Mouse (Mus musculus): ENCODE results near the gene Aurkaip1. TPM values are rescaled to one million over a fixed set of nuclear protein-coding genes. Genes with fewer than 3 reads are reported as not detected.
A peak's percentile ranks its signal among the peaks of the same experiment; 100 is the strongest.

Aurkaip1 gene
- 112 and 114 TPM in 2 replicates for polyA plus RNA-seq (2012; rRNA removed)
- 126 and 129 TPM in 2 replicates for polyA plus RNA-seq (2014; fragmentation: Nextera tagmentation; extraction: Ambion mirVana)

DNA sequence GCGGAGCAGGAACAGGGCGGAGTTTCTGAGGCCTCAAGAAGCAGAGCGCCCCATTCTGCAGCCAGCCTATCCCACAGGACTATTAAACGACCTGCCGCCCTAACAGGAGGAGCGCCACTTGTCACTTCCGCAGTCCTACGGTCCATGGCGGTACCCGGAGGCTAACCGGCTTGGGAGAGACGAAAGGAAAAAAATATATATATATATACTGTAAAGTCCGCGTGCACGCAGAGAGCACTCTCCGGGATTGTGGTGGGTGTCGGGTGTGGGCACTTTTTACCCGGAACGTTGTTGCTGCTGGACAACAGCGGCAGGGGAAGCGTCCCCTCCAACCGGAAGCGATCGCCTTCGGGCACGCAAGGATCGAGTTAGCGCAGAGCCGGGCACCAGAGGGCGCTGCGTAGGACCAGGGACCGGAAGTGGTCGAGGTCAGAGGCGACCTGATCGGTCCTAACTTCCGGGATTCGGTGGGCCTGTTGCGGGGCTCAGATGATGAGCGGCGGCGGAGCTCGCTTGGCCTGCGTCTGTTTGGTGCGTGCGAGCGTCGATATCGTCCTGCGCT lies at the start of gene Aurkaip1:
Gene Aurkaip1, plus strand, starts transcription at position 68 of the 562 bp plus-strand sequence.
- WGBS, result 0% methylated on average over 45 of the region's 49 CpGs
- Histone ChIP-seq H3K4me3 (replicated peaks; ENCODE audit: low read length) (peak within 1 kb of the TSS; percentile 83), H3K4me2 (replicated peaks; ENCODE audit: low read depth, low read length, severe bottlenecking) (peak within 1 kb of the TSS; percentile 90), H3K27me3 (ENCODE audit: control insufficient read depth, insufficient read depth, low read length) (no peaks in the 10 kb centered on the region), H3K9ac (ENCODE audit: low read depth, low read length, severe bottlenecking) (peak within 1 kb of the TSS; percentile 76), H3K4me1 (ENCODE audit: control insufficient read depth, insufficient read depth, low read length) (peaks cover 15% of the 10 kb centered on the region), H3K27ac (replicated peaks; ENCODE audit: low read depth, low read length) (peak within 1 kb of the TSS; percentile 75), H3K36me3 (ENCODE audit: control insufficient read depth, insufficient read depth, low read length) (peaks cover 26% of the 10 kb centered on the region), H3K9me3 (ENCODE audit: control insufficient read depth, low read length) (no peaks in the 10 kb centered on the region)
- TF ChIP-seq POLR2A (IDR thresholded peaks at IDR 0.05; ENCODE audit: borderline replicate concordance, extremely low read depth, insufficient read depth, insufficient read length), result peak; percentile 43; the same call in 1 of the 2 replicates
- DNase-seq (ENCODE audit: low spot score), result peak; percentile 94
- ATAC-seq (ENCODE audit: low FRiP score, low read depth), result peak; percentile 90

DNA sequence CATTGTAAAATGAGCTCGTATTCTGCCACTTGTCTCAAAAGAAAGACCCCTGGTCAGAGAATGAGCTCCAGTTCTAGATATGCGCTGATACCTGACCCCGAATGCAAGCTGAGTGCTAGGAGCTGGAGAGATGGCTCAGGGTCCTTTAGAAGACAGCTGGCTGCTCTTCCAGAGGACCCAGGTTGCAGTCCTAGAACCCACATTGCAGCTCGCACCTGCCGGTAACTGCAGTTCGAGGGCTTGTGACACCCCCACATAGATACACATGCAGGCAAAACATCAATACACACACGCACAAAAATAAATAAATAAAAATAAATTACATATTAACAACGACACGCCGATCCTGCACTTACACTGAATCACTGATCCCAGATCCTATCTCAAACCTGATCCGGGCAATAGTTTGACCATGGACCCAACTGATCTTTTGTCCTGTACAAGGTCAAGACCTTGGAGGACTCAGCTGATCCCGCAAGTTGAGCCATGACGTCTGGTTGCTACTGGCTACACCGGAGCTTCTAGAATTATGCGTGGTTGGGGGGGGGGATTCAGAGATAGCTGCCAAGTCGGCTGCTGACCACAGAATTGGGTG lies 47.5 kb upstream of the Aurkaip1 start:
- H3K9me3 ChIP-seq (ENCODE audit: control insufficient read depth, low read length), result no peaks in the 10 kb centered on the region
- no peaks in the 10 kb centered on the region for H3K36me3 ChIP-seq (ENCODE audit: control insufficient read depth, insufficient read depth, low read length)
- H3K4me2 ChIP-seq (replicated peaks; ENCODE audit: low read depth, low read length, severe bottlenecking), result peak overlapping the region; percentile 71
- H3K4me3 ChIP-seq (replicated peaks; ENCODE audit: low read length), result peak overlapping the region; percentile 59
- DNase-seq (ENCODE audit: low spot score) (no peak), ATAC-seq (ENCODE audit: low FRiP score, low read depth) (no peak)
- no peak for TF ChIP-seq POLR2A (IDR thresholded peaks at IDR 0.05; ENCODE audit: borderline replicate concordance, extremely low read depth, insufficient read depth, insufficient read length)
- H3K27ac ChIP-seq (replicated peaks; ENCODE audit: low read depth, low read length), result peak overlapping the region; percentile 70; the same call in 1 of the 2 replicates
- peaks cover 3% of the 10 kb centered on the region; the same call in 1 of the 2 replicates for H3K4me1 ChIP-seq (ENCODE audit: control insufficient read depth, insufficient read depth, low read length)
- WGBS, result 43% methylated on average over 16 of the region's 16 CpGs
- peak overlapping the region; percentile 82 for H3K9ac ChIP-seq (ENCODE audit: low read depth, low read length, severe bottlenecking)
- no peaks in the 10 kb centered on the region for H3K27me3 ChIP-seq (ENCODE audit: control insufficient read depth, insufficient read depth, low read length)

DNA sequence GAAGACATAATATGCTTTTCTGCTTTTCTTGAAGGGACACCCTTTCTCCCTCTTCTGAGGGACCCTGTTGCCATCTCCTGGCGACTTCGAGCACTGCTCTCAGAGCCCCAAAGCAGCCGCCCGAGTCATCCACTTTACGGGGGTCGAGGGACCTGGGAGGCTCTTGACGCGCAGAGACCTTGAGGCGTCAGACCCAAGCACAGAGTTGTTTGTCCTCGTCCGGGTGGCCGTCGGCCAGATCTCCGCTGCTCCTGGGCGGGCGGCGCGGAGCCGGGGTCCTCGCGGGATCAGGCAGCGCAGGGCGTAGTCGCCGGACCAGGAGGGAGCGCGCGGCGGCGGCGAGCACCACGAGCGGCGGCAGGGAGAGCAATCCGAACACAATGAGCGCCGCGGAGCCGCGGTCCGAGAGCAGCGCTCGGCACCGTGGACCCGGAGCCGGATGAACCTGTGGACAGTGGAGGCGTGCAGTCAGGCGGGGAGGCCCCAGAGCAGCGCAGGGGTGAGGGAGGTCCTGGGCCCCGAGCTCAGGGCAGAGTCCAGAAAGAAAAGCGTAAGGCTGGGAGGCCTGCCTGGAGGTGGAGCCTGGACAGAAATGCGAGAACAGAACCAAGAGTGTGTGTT lies 46.9 kb upstream of the Aurkaip1 start:
- ATAC-seq (ENCODE audit: low FRiP score, low read depth), result peak; percentile 76
- Histone ChIP-seq H3K9ac (ENCODE audit: low read depth, low read length, severe bottlenecking) (peak overlapping the region; percentile 82), H3K4me1 (ENCODE audit: control insufficient read depth, insufficient read depth, low read length) (peaks cover 3% of the 10 kb centered on the region; the same call in 1 of the 2 replicates), H3K27ac (replicated peaks; ENCODE audit: low read depth, low read length) (peak overlapping the region; percentile 70), H3K27me3 (ENCODE audit: control insufficient read depth, insufficient read depth, low read length) (no peaks in the 10 kb centered on the region), H3K4me3 (replicated peaks; ENCODE audit: low read length) (peak overlapping the region; percentile 59), H3K9me3 (ENCODE audit: control insufficient read depth, low read length) (no peaks in the 10 kb centered on the region), H3K4me2 (replicated peaks; ENCODE audit: low read depth, low read length, severe bottlenecking) (peak overlapping the region; percentile 71), H3K36me3 (ENCODE audit: control insufficient read depth, insufficient read depth, low read length) (no peaks in the 10 kb centered on the region)
- DNase-seq (ENCODE audit: low spot score), result peak; percentile 74
- 0 out of 2 replicates have a peak, but pooled peaks have one; percentile 27 for TF ChIP-seq POLR2A (IDR thresholded peaks at IDR 0.05; ENCODE audit: borderline replicate concordance, extremely low read depth, insufficient read depth, insufficient read length)
- WGBS, result under 1% methylated on average over 52 of the region's 52 CpGs

DNA sequence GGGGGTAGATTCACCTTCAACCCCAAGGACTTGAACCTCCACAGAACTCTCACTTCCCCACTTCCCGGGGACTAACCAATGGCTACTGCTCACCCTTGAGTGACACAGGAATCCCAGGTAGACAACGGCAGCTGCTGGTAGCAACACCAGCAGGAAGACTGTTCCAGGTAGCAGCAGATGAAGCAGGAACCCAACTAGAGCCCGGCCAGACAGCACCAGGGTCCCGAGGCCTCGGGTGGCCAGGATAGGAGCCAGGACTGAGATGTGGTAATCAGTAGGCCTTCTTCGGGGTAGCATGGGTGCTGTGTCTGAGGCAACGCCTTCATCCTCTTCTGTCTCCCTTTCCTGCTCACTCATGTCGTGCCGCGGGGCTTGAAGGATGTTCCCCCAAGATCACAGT lies 45.8 kb upstream of the Aurkaip1 start:
- Histone ChIP-seq H3K36me3 (ENCODE audit: control insufficient read depth, insufficient read depth, low read length) (no peaks in the 10 kb centered on the region), H3K9me3 (ENCODE audit: control insufficient read depth, low read length) (no peaks in the 10 kb centered on the region), H3K4me3 (replicated peaks; ENCODE audit: low read length) (no peak overlapping the region), H3K9ac (ENCODE audit: low read depth, low read length, severe bottlenecking) (no peak overlapping the region), H3K4me1 (ENCODE audit: control insufficient read depth, insufficient read depth, low read length) (peaks cover 3% of the 10 kb centered on the region; the same call in 1 of the 2 replicates), H3K27me3 (ENCODE audit: control insufficient read depth, insufficient read depth, low read length) (no peaks in the 10 kb centered on the region), H3K27ac (replicated peaks; ENCODE audit: low read depth, low read length) (no peak overlapping the region), H3K4me2 (replicated peaks; ENCODE audit: low read depth, low read length, severe bottlenecking) (no peak overlapping the region)
- no peak for DNase-seq (ENCODE audit: low spot score)
- WGBS, result 87% methylated on average over 10 of the region's 10 CpGs
- ATAC-seq (ENCODE audit: low FRiP score, low read depth), result no peak
- TF ChIP-seq POLR2A (IDR thresholded peaks at IDR 0.05; ENCODE audit: borderline replicate concordance, extremely low read depth, insufficient read depth, insufficient read length), result no peak

DNA sequence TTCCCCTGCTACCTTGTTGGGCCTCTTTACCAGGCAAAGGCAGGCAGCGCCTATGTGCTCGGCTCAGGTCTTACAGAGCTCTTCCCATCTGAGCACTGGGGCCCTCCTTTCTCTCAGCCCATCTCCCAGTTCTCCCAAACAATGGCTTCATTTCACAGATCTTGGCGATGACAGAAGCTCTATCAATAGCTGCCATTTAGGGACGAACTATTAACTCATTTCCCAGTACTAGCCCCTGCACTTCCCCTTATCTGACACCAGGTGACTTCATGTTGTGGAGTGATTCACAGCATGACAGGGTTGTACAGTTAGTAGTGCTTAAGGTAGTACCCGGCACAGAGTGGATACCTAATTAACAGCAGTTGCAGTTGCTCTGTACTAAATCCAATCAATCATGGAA lies 45.3 kb upstream of the Aurkaip1 start, which contains the start of gene Tmem88b:
Gene Tmem88b, minus strand, starts transcription at position 56 of the 400 bp plus-strand sequence.
- Histone ChIP-seq H3K4me3 (replicated peaks; ENCODE audit: low read length) (peak within 1 kb of the TSS; percentile 59), H3K9me3 (ENCODE audit: control insufficient read depth, low read length) (no peaks in the 10 kb centered on the region), H3K36me3 (ENCODE audit: control insufficient read depth, insufficient read depth, low read length) (no peaks in the 10 kb centered on the region), H3K4me1 (ENCODE audit: control insufficient read depth, insufficient read depth, low read length) (peaks cover 3% of the 10 kb centered on the region; the same call in 1 of the 2 replicates), H3K27me3 (ENCODE audit: control insufficient read depth, insufficient read depth, low read length) (no peaks in the 10 kb centered on the region), H3K27ac (replicated peaks; ENCODE audit: low read depth, low read length) (no peak within 1 kb of the TSS), H3K9ac (ENCODE audit: low read depth, low read length, severe bottlenecking) (peak within 1 kb of the TSS; percentile 82), H3K4me2 (replicated peaks; ENCODE audit: low read depth, low read length, severe bottlenecking) (peak within 1 kb of the TSS; percentile 71)
- WGBS, result 59% methylated on average over 5 of the region's 5 CpGs
- DNase-seq (ENCODE audit: low spot score) (no peak), ATAC-seq (ENCODE audit: low FRiP score, low read depth) (no peak)
- TF ChIP-seq POLR2A (IDR thresholded peaks at IDR 0.05; ENCODE audit: borderline replicate concordance, extremely low read depth, insufficient read depth, insufficient read length), result no peak

Data from limb, embryonic 14.5 days (tissue).